Mouse (Mus musculus): ENCODE results near the gene Cycs.

DNA sequence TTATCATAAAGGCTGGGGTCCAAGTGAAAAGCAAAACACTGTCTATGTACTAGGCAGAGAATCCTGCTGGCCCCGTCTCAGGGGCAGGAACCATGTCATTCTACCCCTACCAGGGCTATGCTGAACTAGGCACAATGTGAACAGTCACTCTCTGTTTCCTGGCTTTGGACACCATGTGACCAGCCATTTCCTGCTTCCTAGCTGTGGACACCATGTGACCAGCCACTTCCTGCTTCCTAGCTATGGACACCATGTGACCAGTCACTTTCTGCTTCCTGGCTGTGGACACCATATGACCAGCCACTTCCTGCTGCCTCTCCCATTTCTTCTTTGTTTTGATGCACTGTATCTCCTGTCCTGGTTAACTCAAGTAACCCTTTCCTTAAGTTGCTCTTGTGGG lies 23.8 kb downstream of the Cycs start:
- TF ChIP-seq POLR2A (IDR thresholded peaks at IDR 0.05; ENCODE audit: insufficient read length, low read depth) (no peak), MAX (IDR thresholded peaks at IDR 0.05; ENCODE audit: low read depth) (no peak), MYOD1 (IDR thresholded peaks at IDR 0.05; ENCODE audit: control insufficient read depth in 1 of 3, insufficient read length in 2 of 3, low read depth in 2 of 3) (no peak)

Measured in myocyte (in vitro differentiated cells).